Mouse (Mus musculus) v-Abl transformed pro-B cells (cell line): ENCODE results near the gene Eid1.

ENCODE experiments used
- in situ Hi-C, 2 experiments: fragments of 400-800 bp; cut with MboI; formaldehyde crosslinking; loops; one replicate each; pipeline ENCODE4 v1.15.1; 2025; ENCODE audit not compliant: unreplicated experiment in 2 of 2

The Eid1 gene

DNA sequence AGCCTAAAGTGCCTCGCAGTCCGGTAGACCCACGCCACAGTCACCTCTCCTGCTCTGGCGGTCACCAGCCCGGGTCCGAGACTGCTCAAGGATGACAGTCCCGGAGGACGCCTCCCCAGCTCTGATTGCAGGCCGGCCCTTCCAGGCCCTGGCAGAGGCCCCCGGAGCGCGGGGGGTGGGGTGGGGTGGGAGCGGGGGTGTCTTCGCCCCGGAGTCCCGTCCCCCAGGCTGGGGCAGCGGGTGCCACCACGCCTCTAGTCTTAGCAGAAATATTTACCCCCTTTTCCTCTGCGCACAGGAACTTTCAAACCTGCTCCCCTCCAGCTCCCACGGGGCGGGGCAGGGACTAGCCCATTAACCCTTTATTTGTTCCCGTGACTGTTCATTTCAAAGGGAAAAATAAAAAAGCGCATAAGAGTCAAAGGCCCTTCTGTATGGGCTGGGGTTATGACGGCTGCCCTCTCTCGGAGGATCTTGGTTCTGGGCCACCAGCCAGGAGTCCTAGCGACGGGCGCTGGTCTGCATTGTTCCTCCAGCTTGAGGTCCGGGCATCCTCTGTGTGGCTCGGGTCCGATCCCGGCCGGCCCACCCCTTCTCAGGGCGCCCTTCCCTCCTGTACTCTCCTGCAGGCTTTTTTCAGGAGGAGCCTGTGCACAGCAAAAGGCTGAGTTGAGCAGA lies 50.7 kb downstream of the Eid1 start:
- in situ Hi-C loops = loop anchor here in 1 of 2 experiments (5.0 kb wide), 1 partner anchor 46 kb away; no protein-coding TSS in a partner anchor

DNA sequence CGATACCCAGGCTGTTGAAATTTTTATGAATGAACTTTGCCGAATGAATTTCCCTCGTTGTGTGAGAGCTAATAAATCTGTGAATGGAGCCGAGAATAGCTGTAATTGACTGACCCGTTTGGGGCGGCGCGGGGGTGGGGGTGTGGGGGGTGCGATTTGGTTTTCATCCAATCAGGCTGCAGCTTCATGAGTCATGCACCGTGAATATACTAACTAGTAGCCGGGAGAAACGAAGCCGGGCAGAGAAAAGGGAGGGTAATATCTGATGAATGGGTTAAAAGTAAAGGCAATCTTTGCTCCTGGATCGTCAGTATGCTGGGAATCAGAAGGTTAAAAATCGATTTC lies 51.2 kb downstream of the Eid1 start, which contains the start of gene Shc4:
Gene Shc4, minus strand, starts transcription at position 63 of the 345 bp plus-strand sequence.
- in situ Hi-C loops = loop anchor here in 1 of 2 experiments (5.0 kb wide), 1 partner anchor 47 kb away; no protein-coding TSS in a partner anchor
